Mouse (Mus musculus): ENCODE data around the gene Trmt10c.

DNA sequence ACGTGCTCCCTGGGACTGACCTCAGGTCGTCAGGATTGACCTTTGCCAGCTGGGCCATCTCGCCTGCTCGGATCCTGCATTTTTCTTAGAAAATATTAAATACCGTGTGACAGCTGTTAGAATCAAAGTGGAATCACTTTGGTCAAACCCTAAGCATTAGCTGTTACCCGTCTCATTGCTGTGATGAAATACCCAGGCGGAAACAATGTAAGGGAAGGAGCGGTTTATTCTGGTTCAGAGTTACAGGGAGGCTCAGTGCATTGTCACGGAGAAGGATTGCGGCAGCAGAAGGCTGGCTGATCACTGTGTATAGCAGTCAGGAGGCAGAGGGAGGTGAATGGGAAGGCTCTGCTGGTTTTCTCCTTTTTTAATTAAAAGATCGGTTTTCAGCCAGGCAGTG lies 25.4 kb upstream of the Trmt10c start:
- no peak for TF ChIP-seq CTCF (IDR thresholded peaks at IDR 0.05; ENCODE audit: borderline replicate concordance, extremely low read depth, insufficient read depth, insufficient read length)
- no peak for TF ChIP-seq POLR2A (IDR thresholded peaks at IDR 0.05; ENCODE audit: borderline replicate concordance, extremely low read depth, insufficient read depth, insufficient read length, poor library complexity, severe bottlenecking)
